8 mouse cellular contexts compared by ENCODE assay signal in the genomic region with DNA sequence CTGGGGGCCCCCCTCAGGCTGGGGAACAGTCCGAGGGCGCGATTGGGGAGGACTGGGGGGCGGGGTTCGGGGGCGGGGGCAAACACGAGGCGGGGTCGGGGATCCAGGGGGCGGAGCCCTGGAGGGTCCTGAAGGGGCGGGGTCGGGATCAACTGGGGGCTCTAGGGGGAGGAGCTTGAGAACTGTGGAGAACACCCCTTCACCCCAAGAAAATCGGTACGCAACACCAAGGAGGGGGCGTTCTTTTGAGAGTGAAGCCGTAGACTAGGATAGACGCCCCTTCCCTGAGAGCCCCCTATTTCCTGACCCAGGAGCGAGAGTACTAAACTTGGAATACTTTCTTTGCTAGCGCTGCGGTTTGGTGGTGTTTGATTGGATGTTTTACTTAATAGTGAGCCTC. TPM values are rescaled to one million over a fixed set of nuclear protein-coding genes. Genes with fewer than 3 reads are reported as not detected.
DNase-seq lines count a peak whose midpoint lies in the region; ATAC-seq and TF ChIP-seq lines count a peak whose summit lies in the region.

No protein-coding gene starts in this region.

- no peak for TF ChIP-seq CTCF in left cerebral cortex, adult 2 months (IDR thresholded peaks at IDR 0.05)

- no peak for DNase-seq in left cerebral cortex, adult 2 months (ENCODE audit: extremely low spot score in 1 of 2, low spot score in 2 of 2)
- no peak for DNase-seq in left cerebral cortex, postnatal 25 days (ENCODE audit: low spot score in 2 of 2)
- DNase-seq in embryonic facial prominence, embryonic 10.5 days (ENCODE audit: low spot score), result no peak
- no peak for DNase-seq in adrenal gland, postnatal 25 days
- no peak for DNase-seq in right cerebral cortex, postnatal 14 days
- no peak for DNase-seq in gastrocnemius, postnatal 10 days

- peaks cover 59% of the 10 kb centered on the region for H3K36me3 ChIP-seq in embryonic facial prominence, embryonic 10.5 days (replicated peaks)
- peaks cover 48% of the 10 kb centered on the region for H3K36me3 ChIP-seq in hindbrain, embryonic 13.5 days
- H3K36me3 ChIP-seq in midbrain, embryonic 12.5 days, result peaks cover 50% of the 10 kb centered on the region

- peak overlapping the region; percentile 67 for H3K9ac ChIP-seq in hindbrain, embryonic 13.5 days
- H3K9ac ChIP-seq in midbrain, embryonic 12.5 days (replicated peaks), result peak overlapping the region; percentile 66

- intact Hi-C loops in left cerebral cortex, adult 2 months (cut with DNase I), result no loop called here
- intact Hi-C loops in left cerebral cortex, postnatal 25 days (cut with DNase I), result no loop called here

- ATAC-seq in hindbrain, embryonic 13.5 days (ENCODE audit: low FRiP score), result peak; percentile 36
- peak; percentile 7 for ATAC-seq in midbrain, embryonic 12.5 days (ENCODE audit: low FRiP score, low read depth)

- H3K4me1 ChIP-seq in embryonic facial prominence, embryonic 10.5 days, result peaks cover 76% of the 10 kb centered on the region
- H3K4me1 ChIP-seq in hindbrain, embryonic 13.5 days (replicated peaks), result peaks cover 78% of the 10 kb centered on the region
- peaks cover 52% of the 10 kb centered on the region for H3K4me1 ChIP-seq in midbrain, embryonic 12.5 days

- H3K27me3 ChIP-seq in embryonic facial prominence, embryonic 10.5 days (replicated peaks; ENCODE audit: low read depth, poor library complexity, severe bottlenecking), result peaks cover 10% of the 10 kb centered on the region; the same call in 1 of the 2 replicates
- H3K27me3 ChIP-seq in hindbrain, embryonic 13.5 days, result peaks cover 14% of the 10 kb centered on the region
- H3K27me3 ChIP-seq in midbrain, embryonic 12.5 days, result peaks cover 14% of the 10 kb centered on the region

- under 1% methylated on average over 20 of the region's 20 CpGs for WGBS in embryonic facial prominence, embryonic 10.5 days
- under 1% methylated on average over 15 of the region's 20 CpGs for WGBS in hindbrain, embryonic 13.5 days
- under 1% methylated on average over 20 of the region's 20 CpGs for WGBS in midbrain, embryonic 12.5 days

- no peaks in the 10 kb centered on the region for H3K9me3 ChIP-seq in embryonic facial prominence, embryonic 10.5 days
- no peaks in the 10 kb centered on the region for H3K9me3 ChIP-seq in hindbrain, embryonic 13.5 days
- H3K9me3 ChIP-seq in midbrain, embryonic 12.5 days, result no peaks in the 10 kb centered on the region

- peak overlapping the region; percentile 56 for H3K4me3 ChIP-seq in left cerebral cortex, adult 2 months
- H3K4me3 ChIP-seq in embryonic facial prominence, embryonic 10.5 days, result peak overlapping the region; percentile 73
- peak overlapping the region; percentile 51 for H3K4me3 ChIP-seq in hindbrain, embryonic 13.5 days
- H3K4me3 ChIP-seq in midbrain, embryonic 12.5 days, result peak overlapping the region; percentile 68

- peak overlapping the region; percentile 44; the same call in 1 of the 2 replicates for H3K27ac ChIP-seq in left cerebral cortex, adult 2 months
- peak overlapping the region; percentile 94 for H3K27ac ChIP-seq in embryonic facial prominence, embryonic 10.5 days (replicated peaks)
- peak overlapping the region; percentile 83 for H3K27ac ChIP-seq in hindbrain, embryonic 13.5 days
- H3K27ac ChIP-seq in midbrain, embryonic 12.5 days (replicated peaks), result peak overlapping the region; percentile 88

- peak overlapping the region; percentile 63 for H3K4me2 ChIP-seq in hindbrain, embryonic 13.5 days
- H3K4me2 ChIP-seq in midbrain, embryonic 12.5 days (replicated peaks), result peak overlapping the region; percentile 53

RNA-seq across cellular contexts. Expression of a gene that starts 0.6 kb away (rescaled TPM):
- 10 to 100 TPM; 35.8 to 36.0 TPM for total RNA-seq in left cerebral cortex, adult 2 months (2021)
- 10 to 100 TPM; 28.1 to 32.1 TPM for total RNA-seq in left cerebral cortex, postnatal 25 days (2021)
- polyA plus RNA-seq in embryonic facial prominence, embryonic 10.5 days (2016; fragmentation: Nextera tagmentation; extraction: Ambion mirVana), result 19.6 and 21.1 TPM in 2 replicates
- 16.8 and 18.7 TPM in 2 replicates for polyA plus RNA-seq in hindbrain, embryonic 13.5 days (2015; fragmentation: Nextera tagmentation; extraction: Ambion mirVana)
- polyA plus RNA-seq in midbrain, embryonic 12.5 days (2016; fragmentation: Nextera tagmentation; extraction: Ambion mirVana), result 21.8 and 25.3 TPM in 2 replicates
- 27.4 and 38.8 TPM in 2 replicates for total RNA-seq in adrenal gland, postnatal 25 days (2021)
- 10 to 100 TPM; 18.9 to 21.9 TPM for total RNA-seq in gastrocnemius, postnatal 10 days (2021)

RNA-seq across cellular contexts. Expression of a gene that starts 0.6 kb away (rescaled TPM):
- 10 to 100 TPM; 41.3 to 44.2 TPM for total RNA-seq in left cerebral cortex, adult 2 months (2021)
- total RNA-seq in left cerebral cortex, postnatal 25 days (2021), result 10 to 100 TPM; 32.7 to 37.7 TPM
- 9.9 and 11.8 TPM in 2 replicates for polyA plus RNA-seq in embryonic facial prominence, embryonic 10.5 days (2016; fragmentation: Nextera tagmentation; extraction: Ambion mirVana)
- polyA plus RNA-seq in hindbrain, embryonic 13.5 days (2015; fragmentation: Nextera tagmentation; extraction: Ambion mirVana), result 26.8 and 29.2 TPM in 2 replicates
- polyA plus RNA-seq in midbrain, embryonic 12.5 days (2016; fragmentation: Nextera tagmentation; extraction: Ambion mirVana), result 19.1 and 21.9 TPM in 2 replicates
- total RNA-seq in adrenal gland, postnatal 25 days (2021), result 101 and 166 TPM in 2 replicates
- 10 to 100 TPM; 40.7 to 41.3 TPM for total RNA-seq in gastrocnemius, postnatal 10 days (2021)

RNA-seq across cellular contexts. Expression of a gene that starts 7.1 kb away (rescaled TPM):
- total RNA-seq in left cerebral cortex, adult 2 months (2021), result 10 to 100 TPM; 25.5 to 27.7 TPM
- total RNA-seq in left cerebral cortex, postnatal 25 days (2021), result 10 to 100 TPM; 26.0 to 26.2 TPM
- 80.0 and 84.9 TPM in 2 replicates for polyA plus RNA-seq in embryonic facial prominence, embryonic 10.5 days (2016; fragmentation: Nextera tagmentation; extraction: Ambion mirVana)
- 48.1 and 54.6 TPM in 2 replicates for polyA plus RNA-seq in hindbrain, embryonic 13.5 days (2015; fragmentation: Nextera tagmentation; extraction: Ambion mirVana)
- polyA plus RNA-seq in midbrain, embryonic 12.5 days (2016; fragmentation: Nextera tagmentation; extraction: Ambion mirVana), result 64.6 and 66.2 TPM in 2 replicates
- total RNA-seq in adrenal gland, postnatal 25 days (2021), result 35.2 and 36.4 TPM in 2 replicates
- 10 to 100 TPM; 12.1 to 13.5 TPM for total RNA-seq in gastrocnemius, postnatal 10 days (2021)

RNA-seq across cellular contexts. Expression of a gene that starts 11.4 kb away (rescaled TPM):
- total RNA-seq in left cerebral cortex, adult 2 months (2021), result not detected
- total RNA-seq in left cerebral cortex, postnatal 25 days (2021), result under 1 TPM in 1 of 2 experiments, not detected in 1; 0.57 TPM
- polyA plus RNA-seq in embryonic facial prominence, embryonic 10.5 days (2016; fragmentation: Nextera tagmentation; extraction: Ambion mirVana), result 0.27 and 0.45 TPM in 2 replicates
- 0.41 and 0.49 TPM in 2 replicates for polyA plus RNA-seq in hindbrain, embryonic 13.5 days (2015; fragmentation: Nextera tagmentation; extraction: Ambion mirVana)
- polyA plus RNA-seq in midbrain, embryonic 12.5 days (2016; fragmentation: Nextera tagmentation; extraction: Ambion mirVana), result 0.23 and 0.38 TPM in 2 replicates
- total RNA-seq in adrenal gland, postnatal 25 days (2021), result not detected in 2 replicates
- total RNA-seq in gastrocnemius, postnatal 10 days (2021), result not detected

RNA-seq across cellular contexts. Expression of a gene that starts 13.0 kb away (rescaled TPM):
- 10 to 100 TPM; 63.4 to 74.3 TPM for total RNA-seq in left cerebral cortex, adult 2 months (2021)
- total RNA-seq in left cerebral cortex, postnatal 25 days (2021), result 10 to 100 TPM; 55.2 to 66.8 TPM
- 40.2 and 41.0 TPM in 2 replicates for polyA plus RNA-seq in embryonic facial prominence, embryonic 10.5 days (2016; fragmentation: Nextera tagmentation; extraction: Ambion mirVana)
- 56.7 and 56.9 TPM in 2 replicates for polyA plus RNA-seq in hindbrain, embryonic 13.5 days (2015; fragmentation: Nextera tagmentation; extraction: Ambion mirVana)
- polyA plus RNA-seq in midbrain, embryonic 12.5 days (2016; fragmentation: Nextera tagmentation; extraction: Ambion mirVana), result 69.9 and 74.3 TPM in 2 replicates
- 68.9 and 72.7 TPM in 2 replicates for total RNA-seq in adrenal gland, postnatal 25 days (2021)
- total RNA-seq in gastrocnemius, postnatal 10 days (2021), result 10 to 100 TPM; 29.3 to 40.2 TPM

Comparison
In these comparisons a context has a peak if more than half of its experiments do, and no peak if none do; other contexts are left out.
1. H3K27ac ChIP-seq: peak in every context shown above with its lines; median percentile 94 in embryonic facial prominence, embryonic 10.5 days; 88 in midbrain, embryonic 12.5 days; 83 in hindbrain, embryonic 13.5 days; 44 in left cerebral cortex, adult 2 months.